Mouse (Mus musculus): ENCODE data around the gene Gm21943. TPM values are rescaled to one million over a fixed set of nuclear protein-coding genes. Genes with fewer than 3 reads are reported as not detected.
"Not testable (repeated sequence)": the region's sequence is repeated elsewhere in the genome, so short reads cannot be mapped to it uniquely, and the experiment has no call there.

The Gm21943 gene
- not detected for total RNA-seq (2021)
- long read RNA-seq, experiment 1 = 0 reads
- long read RNA-seq, experiment 2 = 0 reads

DNA sequence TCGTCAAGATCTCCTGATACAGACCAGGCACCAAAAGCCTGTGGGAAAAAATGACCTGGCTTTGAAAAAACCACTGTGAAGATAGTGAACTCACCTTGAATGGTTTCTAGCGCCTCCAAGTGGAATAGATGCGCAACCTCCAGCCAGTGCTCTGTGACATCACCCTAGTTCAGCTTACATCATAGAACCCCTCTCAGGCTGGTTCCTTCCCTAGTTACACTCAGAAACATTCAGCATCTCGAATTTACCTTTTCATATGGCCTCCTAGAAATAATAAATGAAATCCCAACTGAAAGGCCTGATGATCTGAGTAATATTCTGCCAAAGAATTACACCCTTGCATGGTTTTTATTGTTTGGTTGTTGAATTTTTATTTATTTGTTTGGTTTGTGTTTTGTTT lies at the start of gene Gm21943:
TSS of gene Gm21943 (minus strand) at position 101 of the 400 bp plus-strand sequence.
- DNase-seq = not testable (repeated sequence)

Other genes starting within 250 kb of the Gm21943 start
- gene Gm28961, start 172.0 kb upstream of the Gm21943 start, total RNA-seq (2021) = not detected